Mouse (Mus musculus) layer of hippocampus, postnatal 25 days (tissue): ENCODE results near the gene Hcar1. TPM values are rescaled to one million over a fixed set of nuclear protein-coding genes. Genes with fewer than 3 reads are reported as not detected.

Source experiments
- DNase-seq, 2 experiments: peaks; one replicate each; pipeline ENCODE4 v3.0.0; 2022; ENCODE audit warnings: mixed read lengths in 2 of 2, low spot score in 1 of 2; ENCODE audit errors: extremely low spot score in 1 of 2
- total RNA-seq, 2 experiments: library from RNA; stranded (reverse); gene quantifications; 2 replicates each; pipeline ENCODE4 v1.2.3; 2021

The Hcar1 gene
- under 1 TPM; 0.61 to 0.74 TPM for total RNA-seq

DNA sequence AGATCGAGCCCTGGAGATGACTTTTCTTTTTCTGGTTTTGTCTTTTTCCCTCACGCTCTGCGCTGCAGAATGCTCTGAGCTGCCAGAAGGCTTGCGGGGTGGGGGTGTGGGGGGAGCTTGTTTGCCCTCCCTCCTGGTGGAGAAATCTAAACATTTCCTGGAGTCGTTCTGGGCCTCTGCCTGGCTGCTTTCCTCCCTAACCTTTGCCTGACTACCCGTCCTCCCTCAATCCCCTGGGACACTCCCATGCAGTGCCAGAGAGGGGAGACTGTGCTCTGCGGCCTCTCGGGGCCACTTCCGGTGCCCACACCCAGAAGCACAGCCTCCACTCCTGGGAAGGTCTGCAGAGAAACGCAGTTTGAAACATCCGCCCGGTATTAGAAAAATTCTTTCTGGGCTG is at the start of gene Hcar1:
TSS of gene Hcar1 (minus strand) at position 93 of the 400 bp plus-strand sequence.
- DNase-seq = no peak

DNA sequence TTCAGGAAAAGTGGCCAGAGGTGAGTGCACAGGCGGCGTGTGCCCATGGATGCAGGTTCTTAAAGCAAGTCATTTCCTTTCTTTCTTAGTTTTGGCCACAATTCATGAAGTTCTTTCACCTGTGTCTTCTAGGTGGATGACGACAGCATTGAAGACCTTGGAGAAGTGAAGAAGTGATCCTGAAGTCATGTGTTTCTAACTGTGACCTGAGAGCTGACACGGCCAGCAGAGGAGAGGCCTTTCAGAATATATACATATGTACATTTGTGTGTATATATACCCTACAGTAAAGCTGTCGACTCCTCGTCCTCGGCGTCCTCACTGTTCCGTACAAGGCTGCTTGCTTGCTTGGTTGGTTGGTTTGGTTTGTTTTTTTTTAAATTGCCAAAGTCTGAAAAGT is 47.3 kb upstream of the Hcar1 start, which contains the start of gene Gm43518:
TSS of gene Gm43518 (plus strand) at position 301 of the 400 bp plus-strand sequence.
- no peak for DNase-seq

DNA sequence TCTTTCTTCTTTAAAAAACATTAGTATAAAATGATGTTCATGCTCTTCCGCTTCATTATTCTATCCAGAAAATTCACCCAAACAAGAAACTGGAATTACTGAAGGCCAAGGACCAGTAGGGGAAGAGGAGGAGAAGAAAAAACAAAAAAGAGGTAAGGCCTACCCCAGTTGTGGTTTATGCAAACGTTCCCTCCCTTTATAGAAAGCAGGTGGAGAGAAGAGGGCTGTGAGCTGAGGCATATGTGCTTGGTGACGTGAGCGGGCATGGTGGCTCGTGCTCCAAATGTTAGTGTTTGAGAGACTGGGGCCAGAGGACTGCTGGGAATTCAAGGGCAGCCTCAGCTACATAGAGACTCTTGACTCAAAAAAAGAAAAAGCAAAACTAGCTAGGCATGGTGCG is 42.3 kb upstream of the Hcar1 start:
- no peak for DNase-seq

DNA sequence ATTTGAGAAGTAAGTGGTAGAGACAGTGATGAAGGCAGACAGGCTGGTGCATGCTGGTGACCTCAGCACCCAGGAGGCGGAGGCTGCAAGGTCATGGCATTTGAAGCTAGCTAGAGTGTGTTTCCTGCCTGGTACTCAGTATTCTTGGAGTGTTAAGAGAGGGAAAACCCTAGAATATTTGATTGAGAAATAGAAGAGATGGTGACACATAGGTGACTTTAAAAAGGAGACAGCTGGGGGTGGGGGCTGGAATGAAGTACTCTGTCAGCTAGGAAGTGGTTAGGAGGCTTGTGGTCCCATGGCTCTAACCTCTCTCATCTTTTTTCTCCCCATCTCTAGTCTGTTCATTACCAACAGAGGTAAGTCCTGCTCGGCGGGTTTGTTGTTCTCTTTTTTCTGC is 35.0 kb upstream of the Hcar1 start:
- DNase-seq = no peak

DNA sequence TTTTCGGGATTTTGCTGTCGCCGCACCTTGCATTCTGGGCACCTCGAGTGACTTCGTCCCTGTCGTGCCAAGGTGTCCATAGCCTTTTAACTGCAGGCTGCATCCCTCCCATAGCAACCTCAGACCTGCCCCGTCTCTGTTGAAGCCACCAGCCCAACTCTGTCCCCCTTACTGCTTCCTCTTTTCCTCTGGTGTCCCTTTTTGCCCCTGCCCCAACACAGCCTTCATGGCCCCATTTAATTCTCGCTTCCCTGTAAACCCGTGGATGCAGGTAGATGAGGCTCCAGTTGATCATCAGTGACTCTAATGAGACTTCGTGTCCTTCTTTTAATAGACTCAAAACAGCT is 27.8 kb upstream of the Hcar1 start:
- DNase-seq = no peak

DNA sequence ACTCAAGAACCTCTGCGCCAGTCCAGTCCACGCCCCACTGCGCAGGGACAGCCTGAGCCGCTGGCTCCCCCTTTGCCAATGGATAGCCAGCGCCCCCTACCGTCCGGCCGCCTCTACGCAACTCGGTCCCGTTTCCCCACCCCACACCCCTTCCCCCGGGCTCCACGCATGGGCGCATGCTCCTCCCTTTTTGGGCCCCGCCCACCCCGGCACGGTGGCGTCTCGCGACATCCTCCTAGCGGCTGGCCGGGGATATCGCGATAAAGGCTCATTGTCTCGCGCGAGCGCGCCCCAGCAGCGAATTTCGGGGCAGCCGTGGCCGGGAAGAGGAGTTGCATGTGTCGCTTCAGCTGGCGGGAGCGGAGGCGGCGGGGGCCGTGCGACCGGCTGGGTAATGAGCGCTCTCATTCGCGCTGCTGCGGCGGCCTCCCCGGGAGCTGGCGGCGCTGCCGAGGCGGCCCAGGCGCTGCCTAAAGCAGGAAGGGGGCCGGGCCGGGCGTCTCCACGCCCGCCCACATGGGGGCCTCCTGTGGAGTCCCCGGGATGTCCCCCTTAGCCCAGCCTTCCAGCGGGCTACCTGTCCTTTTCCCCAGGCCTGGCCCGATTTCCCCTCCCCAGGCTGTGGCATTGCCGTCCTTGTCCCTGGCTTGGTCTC is 27.3 kb upstream of the Hcar1 start, which contains the start of gene Denr:
TSS of gene Denr (plus strand) at position 200 of the 655 bp plus-strand sequence.
- peak; percentile 99 to 100 for DNase-seq

DNA sequence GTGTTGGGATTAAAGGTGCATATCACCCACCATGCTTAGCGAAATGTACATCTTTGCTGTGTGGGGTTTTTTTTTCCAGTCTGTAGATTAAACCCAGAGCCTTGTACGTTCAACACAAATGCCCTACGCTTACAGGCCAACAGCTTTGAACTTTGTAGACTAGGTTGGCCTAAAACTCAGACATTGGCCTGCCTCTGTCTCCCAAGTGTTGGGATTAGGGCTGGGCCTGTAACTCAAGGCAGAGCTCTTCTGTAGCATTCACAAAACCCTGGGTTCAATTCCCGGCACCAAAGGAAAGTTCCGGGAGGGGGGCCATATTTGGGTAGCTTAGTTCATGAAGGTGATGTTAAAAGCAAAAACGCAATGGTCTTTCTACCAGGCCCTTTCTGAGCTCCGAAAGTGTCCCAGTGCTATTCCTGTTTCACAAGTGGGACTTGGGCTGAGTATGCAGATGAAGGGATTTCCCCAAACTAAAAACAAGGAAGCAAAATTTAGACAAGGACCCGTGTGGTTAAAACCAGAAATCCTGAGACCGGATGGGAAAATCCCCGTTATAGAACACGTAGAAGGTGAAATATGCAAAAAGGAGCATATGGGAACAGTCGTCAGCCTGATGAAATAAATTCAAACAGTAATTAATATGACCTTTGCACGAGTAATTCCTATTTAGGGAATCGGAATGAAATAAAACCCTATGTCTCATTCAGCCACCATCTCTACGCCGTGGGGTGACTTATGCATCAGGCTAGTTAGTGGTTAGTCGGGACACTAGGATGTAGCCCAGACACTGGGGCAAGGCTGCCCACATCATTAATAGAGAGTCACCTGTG is 26.5 kb upstream of the Hcar1 start:
- DNase-seq = no peak

DNA sequence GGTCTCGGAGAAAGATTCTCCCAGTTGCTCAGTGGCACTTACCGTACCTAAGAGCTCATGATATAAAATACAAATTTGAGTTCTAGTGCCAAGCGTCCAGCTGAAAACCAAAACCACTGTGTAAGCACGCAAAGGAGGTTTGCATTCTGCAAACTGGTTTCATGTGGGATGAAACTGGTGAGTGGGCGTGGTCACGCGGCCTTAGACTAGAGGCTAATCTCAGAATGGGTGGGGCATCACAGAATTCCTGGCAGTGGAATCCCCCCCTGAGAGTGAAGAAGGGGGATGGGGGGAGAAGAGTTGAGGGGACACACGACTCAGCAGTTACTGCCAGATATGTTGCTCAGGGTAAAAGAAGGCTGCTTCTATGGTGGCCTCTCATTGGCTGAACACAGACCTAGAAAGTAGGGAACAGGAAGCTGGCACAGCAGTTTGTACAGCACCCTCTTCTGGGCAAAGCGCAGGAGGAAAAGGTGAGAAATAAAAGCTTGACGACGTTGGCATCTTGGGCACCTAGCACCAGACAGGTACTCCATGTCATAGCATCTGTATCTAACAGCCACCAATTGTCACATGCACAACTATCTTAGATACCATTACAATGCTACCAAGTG is 24.3 kb upstream of the Hcar1 start:
- no peak for DNase-seq

DNA sequence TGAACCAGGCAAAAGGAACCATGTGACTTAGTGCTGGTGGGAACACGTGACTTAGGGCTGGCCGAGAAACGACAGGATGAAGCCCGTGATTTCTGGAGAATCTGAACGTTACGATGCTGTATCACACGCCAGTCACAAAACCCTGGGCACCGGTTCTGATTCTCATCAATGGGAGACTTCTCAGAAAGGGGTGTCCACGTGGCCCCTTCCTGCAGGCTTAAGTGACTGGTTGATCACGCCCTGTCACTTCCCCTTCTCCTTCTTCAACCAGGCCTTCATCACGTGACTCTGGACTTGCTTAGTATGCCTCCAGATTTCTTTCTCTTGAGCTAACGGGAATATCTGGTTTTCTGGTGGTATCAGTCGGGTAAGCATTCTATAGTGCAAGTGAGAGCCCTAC is 17.5 kb upstream of the Hcar1 start:
- no peak for DNase-seq

DNA sequence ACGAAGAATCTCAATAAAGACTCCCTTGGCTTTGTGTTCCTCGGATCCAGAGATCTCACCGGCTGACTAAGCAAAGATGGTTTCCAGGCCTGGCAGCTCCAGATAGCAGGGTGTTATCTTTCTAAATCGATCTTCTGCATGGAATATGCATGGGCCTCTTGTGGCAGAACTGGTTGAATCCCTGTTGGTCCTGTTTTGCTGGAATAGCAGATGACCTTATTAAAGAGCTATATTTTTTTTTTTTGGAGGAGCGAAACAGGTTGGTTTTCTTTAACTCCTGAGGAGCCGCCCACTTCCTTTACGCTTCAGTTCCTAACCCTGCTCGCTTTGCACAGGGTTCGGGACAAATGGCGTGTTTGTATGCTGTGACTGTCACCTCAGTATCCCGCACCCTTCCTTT is 16.6 kb upstream of the Hcar1 start:
- DNase-seq = no peak

DNA sequence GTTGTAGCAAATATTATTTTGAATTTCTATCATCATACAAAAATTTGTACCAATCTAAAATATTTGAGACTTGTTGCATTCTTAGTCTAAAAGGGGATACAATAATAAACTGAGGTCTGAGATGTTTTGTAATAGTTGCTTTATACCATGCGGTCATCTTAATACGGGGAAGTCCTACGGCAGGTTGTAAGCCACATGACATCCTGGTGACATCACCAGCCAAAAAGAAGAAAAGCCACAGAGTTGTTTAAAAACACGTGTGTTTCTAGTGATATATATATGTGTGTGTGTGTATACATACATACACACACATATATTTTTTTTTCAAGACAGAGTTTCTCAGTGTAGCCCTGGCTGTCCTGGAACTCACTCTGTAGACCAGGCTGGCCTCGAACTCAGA is 13.7 kb upstream of the Hcar1 start:
- DNase-seq = no peak

DNA sequence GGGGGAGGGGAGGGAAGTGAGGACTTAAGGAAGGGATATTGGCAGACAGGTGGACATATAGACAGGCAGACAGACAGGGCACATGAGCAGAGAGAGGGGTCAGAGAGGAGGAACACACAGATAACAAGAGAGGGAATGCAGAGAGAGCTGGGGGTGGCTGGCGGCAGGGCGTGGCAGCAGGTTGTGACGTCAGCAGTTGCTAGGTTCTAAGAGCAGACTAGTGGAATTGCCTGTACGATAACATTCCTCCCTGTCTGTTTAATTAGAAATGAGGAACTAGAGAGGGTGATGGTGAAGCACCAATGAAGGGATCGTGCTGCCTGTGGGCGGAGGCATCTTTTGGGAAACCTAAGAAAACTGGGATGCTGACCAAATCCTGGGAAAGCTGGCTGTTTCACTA is 11.8 kb upstream of the Hcar1 start:
- peak; percentile 38 to 46 for DNase-seq

DNA sequence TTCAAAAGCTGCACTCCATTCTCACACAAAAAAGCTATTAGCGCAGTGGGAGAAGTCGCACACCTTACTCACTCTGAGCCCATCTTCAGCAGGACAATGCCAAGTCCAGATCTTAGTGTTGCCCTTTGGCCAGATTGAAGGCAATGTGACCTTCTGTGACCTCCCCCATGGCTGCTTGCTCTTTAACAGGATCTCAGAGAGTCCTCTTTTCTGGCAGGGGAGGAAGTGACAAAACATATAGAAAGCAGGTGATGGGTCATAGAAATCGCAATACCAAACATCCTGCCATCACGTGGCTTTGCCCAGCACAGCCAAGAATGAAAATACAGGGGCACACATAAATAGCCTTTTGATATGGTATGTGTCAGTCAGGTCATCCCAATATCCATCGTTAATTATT is 11.2 kb upstream of the Hcar1 start:
- no peak for DNase-seq

DNA sequence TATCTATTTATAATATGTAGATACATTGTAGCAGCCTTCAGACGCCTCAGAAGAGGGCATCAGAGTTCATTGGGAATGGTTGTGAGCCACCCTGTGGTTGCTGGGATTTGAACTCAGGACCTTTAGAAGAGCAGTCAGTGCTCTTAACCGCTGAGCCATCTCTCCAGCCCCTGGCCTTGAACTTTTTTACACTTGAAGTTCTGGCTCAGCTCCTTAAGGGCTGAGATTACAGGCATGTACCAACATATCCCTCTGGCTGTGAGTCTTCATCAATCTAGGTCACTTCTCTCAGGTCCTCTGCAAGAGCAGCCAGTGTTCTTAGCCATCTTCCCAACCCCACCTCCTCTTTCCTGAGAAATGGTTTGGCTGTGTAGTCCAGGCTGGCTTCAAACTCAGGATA is 10.5 kb upstream of the Hcar1 start:
- DNase-seq = no peak

DNA sequence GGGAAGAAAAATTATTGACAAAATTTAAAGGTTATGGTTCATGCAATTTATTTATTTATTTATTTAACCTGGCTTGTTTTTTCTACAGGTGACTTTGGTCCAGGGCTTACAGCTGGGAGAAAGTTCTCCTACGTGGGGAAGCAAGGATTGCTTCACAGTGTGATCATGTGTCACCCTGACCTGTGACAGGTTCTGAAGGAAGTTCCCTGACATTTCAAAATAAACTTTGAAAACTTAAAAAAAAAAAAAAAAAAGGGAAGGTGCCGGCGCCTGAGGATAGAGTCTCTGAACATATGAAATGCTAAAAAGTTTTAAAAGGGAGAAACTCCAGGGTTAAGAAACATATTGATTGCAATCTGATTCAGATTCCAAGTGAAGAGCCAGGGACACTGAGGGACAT is 6.5 kb upstream of the Hcar1 start:
- no peak for DNase-seq

DNA sequence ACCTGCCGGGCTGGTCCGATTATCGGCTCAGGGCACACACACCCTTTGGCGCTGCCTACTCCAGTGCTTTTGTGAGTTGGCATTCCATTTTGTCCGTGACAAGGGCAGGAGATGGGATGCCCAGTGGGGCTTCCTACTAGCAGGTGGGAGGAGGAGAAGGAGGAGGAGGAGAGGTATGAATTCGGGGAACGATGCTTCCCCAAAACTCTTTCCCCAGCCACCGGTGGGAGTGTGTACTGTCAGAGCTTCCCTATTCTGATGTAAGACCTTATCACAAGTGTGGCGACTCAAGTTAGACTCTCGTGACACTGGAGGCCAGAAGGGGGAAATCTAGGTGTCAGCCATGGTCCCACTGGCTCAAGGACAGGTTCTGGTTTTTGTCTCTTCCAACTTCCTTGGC is 4.5 kb upstream of the Hcar1 start:
- no peak for DNase-seq

DNA sequence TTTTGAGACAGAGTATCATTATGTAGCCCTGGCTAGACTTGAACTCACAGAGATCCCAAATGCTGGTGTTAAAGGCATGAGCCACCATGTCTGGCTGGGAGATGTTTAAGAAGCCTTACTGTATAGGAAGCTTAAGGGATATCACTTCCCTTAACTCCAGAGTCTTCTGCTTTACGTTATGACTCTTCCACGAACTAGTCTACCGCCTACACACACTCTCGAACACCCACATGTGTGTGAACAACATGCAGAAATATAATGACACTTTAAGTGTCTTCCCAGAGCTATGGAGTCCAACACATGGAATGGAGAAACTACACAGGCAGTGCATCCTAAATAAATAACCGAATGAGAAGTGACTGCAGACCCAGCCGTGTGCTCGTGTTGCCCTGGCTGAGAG is 4.1 kb upstream of the Hcar1 start:
- no peak for DNase-seq

DNA sequence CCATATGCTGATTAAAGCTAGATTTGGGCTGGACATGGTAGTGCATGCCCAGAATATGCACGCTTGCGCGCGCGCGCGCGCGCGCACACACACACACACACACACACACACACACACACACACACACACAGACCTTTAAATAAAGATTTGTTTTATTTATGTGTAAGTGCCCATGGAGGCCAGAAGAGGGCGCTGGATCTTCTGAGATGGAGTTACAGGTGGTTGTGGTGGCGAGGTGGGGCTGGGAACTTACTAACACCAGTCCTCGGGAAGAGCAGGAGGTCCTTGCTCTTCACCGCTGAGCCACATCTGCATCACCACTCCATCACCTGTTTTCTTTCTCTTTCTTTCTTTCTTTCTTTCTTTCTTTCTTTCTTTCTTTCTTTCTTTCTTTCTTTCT is 958 bp upstream of the Hcar1 start:
- no peak for DNase-seq

DNA sequence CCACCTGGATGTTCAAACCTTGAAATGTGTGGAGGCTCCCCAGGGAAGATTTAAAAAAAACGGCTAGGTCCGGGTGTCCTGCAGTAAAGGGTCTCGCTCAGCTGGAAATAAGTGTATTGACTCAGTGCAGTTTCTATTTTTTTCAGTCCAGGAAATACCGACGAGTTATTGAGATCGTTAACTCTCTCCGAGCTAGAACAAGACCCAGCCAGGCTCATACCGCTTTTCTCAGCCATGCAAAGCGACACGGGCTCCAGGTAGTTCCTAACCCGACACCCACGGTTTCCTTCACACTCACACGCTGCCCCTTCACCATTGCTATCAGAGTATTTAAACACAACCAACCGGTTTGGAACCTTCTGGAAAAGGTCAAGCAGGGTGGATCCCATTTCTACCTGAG is 1.8 kb downstream of the Hcar1 start:
- DNase-seq = no peak

DNA sequence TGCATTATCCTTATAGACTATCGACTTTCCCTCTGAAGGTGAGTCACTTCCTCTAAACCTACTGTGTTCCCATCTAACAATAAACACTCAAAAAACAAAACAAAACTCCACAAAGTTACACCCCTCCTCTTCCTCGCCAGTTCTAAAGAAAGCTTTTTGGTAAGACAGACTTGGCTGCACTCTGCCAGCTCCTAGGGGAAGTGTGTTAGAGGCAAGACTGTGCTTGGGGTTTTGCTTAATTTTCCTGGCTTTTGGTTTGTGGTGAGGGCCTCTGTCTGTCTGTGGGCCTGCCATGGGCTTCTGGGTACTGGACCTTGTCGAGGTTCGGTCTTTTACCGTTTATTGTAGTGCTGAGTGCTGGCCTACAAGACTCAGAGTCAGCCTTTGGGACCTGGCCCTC is 5.6 kb downstream of the Hcar1 start:
- DNase-seq = no peak

DNA sequence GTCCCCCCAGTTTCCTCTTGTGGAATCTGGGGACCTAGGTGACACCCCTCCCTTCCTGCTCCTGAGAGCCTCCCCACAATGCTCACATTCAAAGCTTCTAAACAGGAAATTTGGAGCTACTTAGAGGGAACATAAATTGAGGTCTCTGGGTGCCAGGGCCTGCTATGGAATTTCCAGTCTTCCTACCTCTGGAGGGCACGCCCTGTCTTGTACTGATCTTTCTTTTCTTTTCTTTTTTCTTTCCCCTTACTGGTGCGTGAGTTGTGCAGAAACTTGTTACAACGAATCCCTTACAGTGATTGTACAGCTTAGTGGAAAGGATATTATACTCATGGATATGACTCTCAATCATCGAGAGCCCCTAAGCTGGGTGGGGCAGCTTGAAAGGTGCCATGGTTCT is 10.2 kb downstream of the Hcar1 start:
- DNase-seq = no peak

DNA sequence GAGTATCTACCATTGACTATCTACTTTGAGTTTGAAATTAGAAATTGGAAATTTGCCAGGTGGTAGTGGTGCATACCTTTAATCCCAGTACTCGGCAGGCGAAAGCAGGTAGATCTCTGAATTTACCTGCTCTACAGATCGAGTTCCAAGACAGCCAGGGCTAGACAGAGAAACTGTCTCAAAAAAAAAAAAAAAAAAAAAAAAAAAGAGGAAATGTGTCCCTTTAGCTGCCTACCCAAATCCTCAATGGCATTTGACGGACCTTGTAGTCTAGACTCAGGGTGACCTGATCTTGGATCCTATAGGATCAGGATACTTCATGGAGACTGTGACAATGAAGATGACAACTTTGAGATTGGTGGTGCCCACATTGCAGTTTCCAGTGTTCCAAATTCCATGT is 13.4 kb downstream of the Hcar1 start:
- no peak for DNase-seq
